Mouse (Mus musculus) liver, adult 2 months (tissue): ENCODE measurements around the gene Trip6. TPM values are rescaled to one million over a fixed set of nuclear protein-coding genes. Genes with fewer than 3 reads are reported as not detected.

Source experiments
- DNase-seq: peaks from one replicate; pipeline ENCODE4 v3.0.0-alpha.2; 2011; ENCODE audit warnings: low read depth, low spot score; ENCODE audit errors: extremely low read depth
- H3K27ac ChIP-seq: fragments of 200-500 bp; replicated peaks from 2 replicates; pipeline ENCODE4 v1.5.1; 2012; ENCODE audit warnings: low read depth, mild to moderate bottlenecking, control low read depth, inconsistent platforms, low read length; ENCODE audit not compliant: insufficient read depth
- H3K27me3 ChIP-seq: fragments of 200-500 bp; 2 replicates; pipeline ENCODE4 v1.6.1; 2012; ENCODE audit warnings: mild to moderate bottlenecking, moderate library complexity, low read length, inconsistent platforms; ENCODE audit not compliant: control insufficient read depth, insufficient read depth
- H3K36me3 ChIP-seq: fragments of 200-500 bp; 2 replicates; pipeline ENCODE4 v1.6.1; 2012; ENCODE audit warnings: low read length, inconsistent platforms; ENCODE audit not compliant: control insufficient read depth, insufficient read depth
- H3K4me1 ChIP-seq: fragments of 200-500 bp; 2 replicates; pipeline ENCODE4 v1.6.1; 2011; ENCODE audit warnings: low read length; ENCODE audit not compliant: control insufficient read depth, insufficient read depth
- H3K4me3 ChIP-seq: fragments of 200-500 bp; 2 replicates; pipeline ENCODE4 v1.5.1; 2011; ENCODE audit warnings: low read depth, mild to moderate bottlenecking, control low read depth, low read length, moderate library complexity; ENCODE audit not compliant: insufficient read depth
- H3K79me2 ChIP-seq: fragments of 200-500 bp; 2 replicates; pipeline ENCODE4 v1.6.1; 2012; ENCODE audit warnings: inconsistent platforms, mild to moderate bottlenecking, low read length, moderate library complexity; ENCODE audit not compliant: control insufficient read depth, insufficient read depth
- H3K9ac ChIP-seq: fragments of 200-500 bp; 2 replicates; pipeline ENCODE4 v1.6.1; 2012; ENCODE audit warnings: low read depth, mild to moderate bottlenecking, control low read depth, inconsistent platforms, low read length
- CTCF ChIP-seq: fragments of 200-500 bp; IDR thresholded peaks from 2 replicates; pipeline ENCODE4 v1.5.1; 2011; ENCODE audit warnings: low read depth, low read length, control low read depth
- POLR2A ChIP-seq: fragments of 200-500 bp; IDR thresholded peaks from 2 replicates; pipeline ENCODE4 v1.6.1; 2011; ENCODE audit warnings: low read length, control low read depth; ENCODE audit not compliant: insufficient read depth; ENCODE audit errors: extremely low read depth
- WGBS: fragments of 180-500 bp; shearing (Covaris S2); methylation state at CpG from one replicate; pipeline ENCODE4 v1.1.7; 2018; 5-methylcytosine and 5-hydroxymethylcytosine counted together
- polyA plus RNA-seq: library from polyadenylated mRNA; depleted of rRNA; stranded (reverse); fragments of >200 nt; gene quantifications from 2 replicates; pipeline ENCODE4 v1.2.3, GENCODE M21; 2012
- total RNA-seq: library from RNA; depleted of rRNA; stranded (reverse); fragments of >200 nt; gene quantifications from 2 replicates; pipeline ENCODE4 v1.2.3, GENCODE M21; 2014

The Trip6 gene
- total and polyA plus RNA-seq, 2 experiments: 6.5 to 25.0 TPM

DNA sequence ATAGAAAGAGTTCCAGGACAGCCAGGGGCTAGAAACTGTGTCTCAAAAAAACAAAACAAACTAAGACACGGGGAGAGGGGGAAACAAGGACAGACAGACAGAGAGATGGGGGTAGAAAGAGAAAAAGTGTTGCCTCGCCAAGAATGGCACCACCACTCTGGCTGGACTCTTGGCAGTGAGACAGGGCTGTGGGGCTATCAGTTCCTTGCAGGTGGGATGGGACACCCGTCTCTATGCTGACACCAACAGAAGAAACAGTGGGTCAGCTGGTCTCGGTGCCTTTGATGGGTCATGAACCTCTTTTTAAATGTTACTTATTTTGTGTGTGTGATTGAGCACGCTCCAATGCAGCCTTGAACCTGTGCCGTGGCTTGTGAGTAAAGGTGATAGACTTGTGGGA is 26.0 kb upstream of the Trip6 start:
- Histone ChIP-seq H3K27me3 (no peaks in the 10 kb centered on the region), H3K79me2 (no peaks in the 10 kb centered on the region), H3K36me3 (no peaks in the 10 kb centered on the region), H3K4me1 (peaks cover 10% of the 10 kb centered on the region), H3K9ac (no peak overlapping the region), H3K27ac (peak overlapping the region; percentile 81; the same call in 1 of the 2 replicates), H3K4me3 (no peak overlapping the region)
- no peak for DNase-seq
- WGBS: 82% methylated on average over 6 of the region's 6 CpGs
- TF ChIP-seq POLR2A (no peak), CTCF (no peak)

GRCm38 (mm10) chr5:137339290-137339979 is 25.2 kb upstream of the Trip6 start:
- WGBS: 60% methylated on average over 22 of the region's 22 CpGs
- Histone ChIP-seq H3K36me3 (no peaks in the 10 kb centered on the region), H3K27me3 (no peaks in the 10 kb centered on the region), H3K79me2 (no peaks in the 10 kb centered on the region), H3K9ac (peak overlapping the region; percentile 32; the same call in 1 of the 2 replicates), H3K27ac (peak overlapping the region; percentile 81), H3K4me3 (peak overlapping the region; percentile 14; the same call in 1 of the 2 replicates), H3K4me1 (peaks cover 8% of the 10 kb centered on the region)
- no peak for DNase-seq
- no peak for TF ChIP-seq POLR2A
- no peak for TF ChIP-seq CTCF

DNA sequence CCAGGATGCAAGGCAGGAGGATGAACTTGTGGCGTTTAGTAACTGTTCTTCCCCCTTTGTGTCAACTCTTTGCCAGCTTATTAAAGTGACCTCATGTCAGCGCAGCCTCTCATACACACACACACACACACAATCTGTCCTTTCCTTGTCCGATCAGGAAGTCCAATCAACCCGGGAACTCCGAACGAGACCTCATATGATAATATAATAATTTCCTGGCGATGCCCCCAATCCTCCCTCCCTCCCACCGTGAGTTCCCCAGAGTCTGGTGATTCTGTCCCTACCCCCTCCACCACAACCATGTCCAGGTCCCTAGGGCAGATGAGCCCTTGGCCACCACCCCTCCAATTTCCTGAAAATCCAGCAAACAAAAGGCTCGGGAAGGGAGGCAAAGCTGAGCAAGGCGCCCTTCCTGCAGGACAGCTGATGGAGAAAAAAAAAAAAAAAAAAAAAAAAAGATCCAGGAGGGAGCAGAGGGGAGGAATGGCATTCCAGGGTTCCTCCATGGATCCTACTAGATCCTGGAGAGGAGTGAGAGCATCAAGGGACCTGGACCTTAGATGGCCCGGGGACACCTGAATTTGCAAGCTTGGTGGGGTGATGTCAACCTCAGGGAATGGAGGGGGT is 24.6 kb upstream of the Trip6 start:
- no peak for DNase-seq
- no peaks in the 10 kb centered on the region for H3K27me3 ChIP-seq
- peak overlapping the region; percentile 78 for H3K9ac ChIP-seq
- H3K4me3 ChIP-seq: peak overlapping the region; percentile 58
- peak overlapping the region; percentile 81 for H3K27ac ChIP-seq
- no peak for TF ChIP-seq POLR2A
- no peak for TF ChIP-seq CTCF
- peaks cover 8% of the 10 kb centered on the region for H3K4me1 ChIP-seq
- H3K79me2 ChIP-seq: no peaks in the 10 kb centered on the region
- no peaks in the 10 kb centered on the region for H3K36me3 ChIP-seq
- 7% methylated on average over 11 of the region's 11 CpGs for WGBS

- Histone ChIP-seq H3K4me3 (peak overlapping the region; percentile 58), H3K4me1 (peaks cover 8% of the 10 kb centered on the region), H3K36me3 (no peaks in the 10 kb centered on the region), H3K9ac (peak overlapping the region; percentile 78), H3K79me2 (no peaks in the 10 kb centered on the region), H3K27ac (peak overlapping the region; percentile 81), H3K27me3 (no peaks in the 10 kb centered on the region)
- DNase-seq: peak; percentile 86
- TF ChIP-seq POLR2A: 0 out of 2 replicates have a peak, but pooled peaks have one; percentile 19
- no peak for TF ChIP-seq CTCF
- under 1% methylated on average over 19 of the region's 19 CpGs for WGBS
These were observed 24.1 kb upstream of the Trip6 start for GRCm38 (mm10) chr5:137338256-137338655.

- no peaks in the 10 kb centered on the region for H3K27me3 ChIP-seq
- TF ChIP-seq CTCF (no peak), POLR2A (no peak)
- H3K9ac ChIP-seq: no peak overlapping the region
- H3K4me1 ChIP-seq: peaks cover 8% of the 10 kb centered on the region
- WGBS: 50% methylated on average over 8 of the region's 8 CpGs
- H3K36me3 ChIP-seq: no peaks in the 10 kb centered on the region
- H3K79me2 ChIP-seq: no peaks in the 10 kb centered on the region
- DNase-seq: no peak
- H3K27ac ChIP-seq: no peak overlapping the region
- H3K4me3 ChIP-seq: no peak overlapping the region
These were observed 23.0 kb upstream of the Trip6 start for GRCm38 (mm10) chr5:137337190-137337589.

DNA sequence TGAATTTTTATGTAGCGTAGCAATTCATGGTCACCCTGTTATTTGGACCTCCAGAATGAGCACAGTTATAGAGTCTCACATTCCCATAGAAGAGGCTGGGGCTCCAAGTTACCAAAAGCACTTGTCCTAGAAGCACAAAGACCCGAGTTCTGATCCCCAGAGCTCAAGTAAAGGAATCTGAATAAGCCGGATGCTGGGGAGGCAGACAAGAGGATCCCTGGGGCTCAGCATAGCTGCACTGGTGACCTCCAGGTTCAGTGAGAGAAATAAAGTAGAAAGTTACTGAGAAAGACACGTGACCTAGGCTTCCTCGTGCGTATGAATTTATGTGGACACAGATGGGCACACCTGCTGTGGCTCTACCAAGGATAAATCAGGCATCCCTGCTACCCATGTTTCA is 20.9 kb upstream of the Trip6 start:
- no peak for DNase-seq
- no peaks in the 10 kb centered on the region for H3K27me3 ChIP-seq
- H3K4me1 ChIP-seq: peaks cover 8% of the 10 kb centered on the region
- H3K27ac ChIP-seq: no peak overlapping the region
- TF ChIP-seq POLR2A: no peak
- no peaks in the 10 kb centered on the region for H3K36me3 ChIP-seq
- 90% methylated on average over 6 of the region's 6 CpGs for WGBS
- no peak overlapping the region for H3K4me3 ChIP-seq
- H3K9ac ChIP-seq: no peak overlapping the region
- H3K79me2 ChIP-seq: no peaks in the 10 kb centered on the region
